Mouse (Mus musculus) liver, embryonic 15.5 days (tissue): ENCODE results near the gene Elovl5. TPM values are rescaled to one million over a fixed set of nuclear protein-coding genes. Genes with fewer than 3 reads are reported as not detected.

Source experiments
- ATAC-seq: fragments of 200-750 bp; cut with Nextera tagmentation; 2 replicates; pipeline ENCODE4 v1.8.0; 2017; ENCODE audit warnings: moderate number of reproducible peaks, mild to moderate bottlenecking, moderate library complexity; ENCODE audit not compliant: insufficient read depth
- H3K27ac ChIP-seq: fragments of 300-500 bp; sonication (generic); replicated peaks from 2 replicates; pipeline ENCODE4 v1.5.1; 2015; ENCODE audit warnings: mild to moderate bottlenecking, inconsistent platforms
- H3K27me3 ChIP-seq: fragments of 300-500 bp; sonication (generic); 2 replicates; pipeline ENCODE4 v1.6.1; 2015; ENCODE audit warnings: mild to moderate bottlenecking, inconsistent platforms
- H3K36me3 ChIP-seq: fragments of 300-500 bp; sonication (generic); replicated peaks from 2 replicates; pipeline ENCODE4 v1.6.1; 2015; ENCODE audit warnings: moderate library complexity, mild to moderate bottlenecking, inconsistent platforms
- H3K4me1 ChIP-seq: fragments of 300-500 bp; sonication (generic); replicated peaks from 2 replicates; pipeline ENCODE4 v1.6.1; 2015; ENCODE audit warnings: inconsistent platforms
- H3K4me2 ChIP-seq: fragments of 300-500 bp; sonication (generic); 2 replicates; pipeline ENCODE4 v1.6.1; 2015; ENCODE audit warnings: moderate library complexity, mild to moderate bottlenecking, inconsistent platforms
- H3K4me3 ChIP-seq: fragments of 300-500 bp; sonication (generic); replicated peaks from 2 replicates; pipeline ENCODE4 v1.5.1; 2015; ENCODE audit warnings: mild to moderate bottlenecking, inconsistent platforms
- H3K9ac ChIP-seq: fragments of 300-500 bp; sonication (generic); 2 replicates; pipeline ENCODE4 v1.6.1; 2015; ENCODE audit warnings: moderate library complexity, mild to moderate bottlenecking, inconsistent platforms
- H3K9me3 ChIP-seq: fragments of 300-500 bp; sonication (generic); replicated peaks from 2 replicates; pipeline ENCODE4 v1.6.1; 2016; ENCODE audit warnings: inconsistent platforms
- WGBS: fragments of 180-500 bp; shearing (Covaris S2); methylation state at CpG from one replicate; pipeline ENCODE4 v1.1.7; 2015; ENCODE audit warnings: mixed read lengths; ENCODE audit not compliant: insufficient replicate concordance; 5-methylcytosine and 5-hydroxymethylcytosine counted together
- polyA plus RNA-seq: library from polyadenylated mRNA; unstranded; fragments of >200 nt; fragmentation: Nextera tagmentation; extraction: Ambion mirVana; gene quantifications from 2 replicates; pipeline ENCODE4 v1.2.1, GENCODE M21; 2015

Gene Elovl5
- polyA plus RNA-seq, 1 experiment from 2014 or later: 17.9 TPM

GRCm38 (mm10) chr9:78016288-78016687 lies 99.1 kb downstream of the Elovl5 start:
- Histone ChIP-seq H3K4me2 (no peak overlapping the region), H3K9me3 (no peaks in the 10 kb centered on the region), H3K27me3 (peaks cover 19% of the 10 kb centered on the region), H3K4me3 (no peak overlapping the region), H3K4me1 (peaks cover 3% of the 10 kb centered on the region; the same call in 1 of the 2 replicates), H3K9ac (no peak overlapping the region), H3K27ac (no peak overlapping the region), H3K36me3 (no peaks in the 10 kb centered on the region)
- no peak for ATAC-seq
- WGBS: 63% methylated on average over 15 of the region's 15 CpGs

GRCm38 (mm10) chr9:78021256-78021655 lies 104.1 kb downstream of the Elovl5 start:
- Histone ChIP-seq H3K27me3 (peaks cover 8% of the 10 kb centered on the region; the same call in 1 of the 2 replicates), H3K4me1 (peaks cover 12% of the 10 kb centered on the region; the same call in 1 of the 2 replicates), H3K4me3 (no peak overlapping the region), H3K36me3 (no peaks in the 10 kb centered on the region), H3K9ac (no peak overlapping the region), H3K9me3 (no peaks in the 10 kb centered on the region), H3K4me2 (no peak overlapping the region), H3K27ac (no peak overlapping the region)
- 39% methylated on average over 9 of the region's 9 CpGs for WGBS
- no peak for ATAC-seq

- H3K27ac ChIP-seq: no peak overlapping the region
- no peak overlapping the region for H3K4me2 ChIP-seq
- H3K27me3 ChIP-seq: no peaks in the 10 kb centered on the region; the same call in 1 of the 2 replicates
- 49% methylated on average over 8 of the region's 8 CpGs for WGBS
- H3K9me3 ChIP-seq: no peaks in the 10 kb centered on the region
- H3K4me1 ChIP-seq: peaks cover 12% of the 10 kb centered on the region; the same call in 1 of the 2 replicates
- H3K36me3 ChIP-seq: no peaks in the 10 kb centered on the region
- no peak overlapping the region for H3K9ac ChIP-seq
- ATAC-seq: peak; percentile 34
- H3K4me3 ChIP-seq: no peak overlapping the region
These were observed 105.2 kb downstream of the Elovl5 start for GRCm38 (mm10) chr9:78022187-78022945.

GRCm38 (mm10) chr9:78024823-78025222 lies 107.7 kb downstream of the Elovl5 start:
- no peaks in the 10 kb centered on the region for H3K9me3 ChIP-seq
- no peak overlapping the region for H3K27ac ChIP-seq
- no peaks in the 10 kb centered on the region; the same call in 1 of the 2 replicates for H3K27me3 ChIP-seq
- H3K4me3 ChIP-seq: no peak overlapping the region
- H3K4me2 ChIP-seq: no peak overlapping the region
- H3K4me1 ChIP-seq: peaks cover 12% of the 10 kb centered on the region; the same call in 1 of the 2 replicates
- no peak overlapping the region for H3K9ac ChIP-seq
- WGBS: 15% methylated on average over 3 of the region's 3 CpGs
- no peaks in the 10 kb centered on the region for H3K36me3 ChIP-seq
- ATAC-seq: no peak

GRCm38 (mm10) chr9:78027099-78027498 lies 109.9 kb downstream of the Elovl5 start:
- Histone ChIP-seq H3K27ac (no peak overlapping the region), H3K4me2 (no peak overlapping the region), H3K9me3 (no peaks in the 10 kb centered on the region), H3K4me1 (0 out of 2 replicates have a peak, but pooled peaks cover under 1% of the 10 kb centered on the region), H3K36me3 (no peaks in the 10 kb centered on the region), H3K9ac (no peak overlapping the region), H3K4me3 (no peak overlapping the region), H3K27me3 (0 out of 2 replicates have a peak, but pooled peaks cover 4% of the 10 kb centered on the region)
- no peak for ATAC-seq
- WGBS: 34% methylated on average over 3 of the region's 3 CpGs

GRCm38 (mm10) chr9:78030835-78031456 lies 113.8 kb downstream of the Elovl5 start:
- ATAC-seq: no peak
- no peak overlapping the region for H3K27ac ChIP-seq

GRCm38 (mm10) chr9:78032930-78033329 lies 115.8 kb downstream of the Elovl5 start:
- no peaks in the 10 kb centered on the region for H3K4me1 ChIP-seq
- no peak overlapping the region for H3K27ac ChIP-seq
- no peak overlapping the region for H3K9ac ChIP-seq
- H3K9me3 ChIP-seq: no peaks in the 10 kb centered on the region
- H3K4me3 ChIP-seq: no peak overlapping the region
- H3K27me3 ChIP-seq: peaks cover 9% of the 10 kb centered on the region; the same call in 1 of the 2 replicates
- H3K4me2 ChIP-seq: no peak overlapping the region
- no peaks in the 10 kb centered on the region for H3K36me3 ChIP-seq
- no peak for ATAC-seq
- WGBS: 78% methylated on average over 4 of the region's 4 CpGs

More at GRCm38 (mm10) chr9:78030835-78031456, 113.8 kb downstream of the Elovl5 start:
- Histone ChIP-seq H3K4me1 (no peaks in the 10 kb centered on the region), H3K36me3 (no peaks in the 10 kb centered on the region), H3K4me3 (no peak overlapping the region), H3K9me3 (no peaks in the 10 kb centered on the region), H3K4me2 (no peak overlapping the region), H3K27me3 (peaks cover 9% of the 10 kb centered on the region; the same call in 1 of the 2 replicates), H3K9ac (no peak overlapping the region)
- 64% methylated on average over 10 of the region's 10 CpGs for WGBS

Other genes starting within 250 kb of the Elovl5 start
- gene Gclc, start 162.8 kb upstream of the Elovl5 start, polyA plus RNA-seq: 24.9 and 28.6 TPM in 2 replicates
- not detected in 2 replicates for gene Gcm1, start 134.6 kb downstream of the Elovl5 start, polyA plus RNA-seq
- 74.2 and 81.2 TPM in 2 replicates for gene Fbxo9, start 191.7 kb downstream of the Elovl5 start, polyA plus RNA-seq
- gene Ick, start 191.8 kb downstream of the Elovl5 start, polyA plus RNA-seq: 4.6 TPM in 2 replicates